In the genomic region with DNA sequence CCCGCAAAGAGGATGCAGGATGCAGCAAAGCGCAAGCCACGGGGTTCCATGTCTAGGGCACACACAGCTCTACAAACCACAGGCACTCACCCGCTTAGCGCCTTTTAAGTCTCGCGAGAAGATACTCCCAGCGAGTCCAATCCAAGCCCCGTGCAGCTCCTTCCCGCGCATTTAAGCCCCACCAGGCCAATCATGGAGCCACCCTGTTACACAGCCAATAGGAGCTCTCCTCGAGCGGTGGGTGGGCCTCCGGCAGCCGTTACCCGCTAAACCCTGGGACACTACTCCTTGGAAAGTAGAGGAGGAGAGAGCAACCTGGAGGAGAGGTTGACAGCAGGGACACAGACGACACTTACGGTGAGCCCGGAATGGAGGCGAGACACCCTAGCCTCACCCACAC, we compare ENCODE assay signal across 11 mouse cellular contexts. TPM values are rescaled to one million over a fixed set of nuclear protein-coding genes. Genes with fewer than 3 reads are reported as not detected.
DNase-seq lines count a peak whose midpoint lies in the region; ATAC-seq and TF ChIP-seq lines count a peak whose summit lies in the region.
"Had no signal": no experiment of that assay in that cellular context is flagged by ENCODE, and none has a peak within 500 bp of the region (broad histone marks: within the 10 kb centered on the region; RNA-seq: fewer than 3 reads in every experiment).

A gene (plus strand): TSS at position 277 of the 400 bp plus-strand sequence.

- no peaks in the 10 kb centered on the region for H3K4me1 ChIP-seq in heart, embryonic 11.5 days (ENCODE audit: control insufficient read depth, insufficient read depth, low read length)
- H3K4me1 ChIP-seq in heart, adult 2 months (ENCODE audit: control insufficient read depth, insufficient read depth, low read length): no peaks in the 10 kb centered on the region
- H3K4me1 ChIP-seq: limb, embryonic 13.5 days had no signal

- no peaks in the 10 kb centered on the region for H3K36me3 ChIP-seq in heart, embryonic 11.5 days (ENCODE audit: control insufficient read depth, insufficient read depth, low read length)
- no peaks in the 10 kb centered on the region for H3K36me3 ChIP-seq in heart, adult 2 months (ENCODE audit: control insufficient read depth, insufficient read depth, low read length)
- H3K36me3 ChIP-seq: limb, embryonic 13.5 days had no signal

- H3K27me3 ChIP-seq in heart, embryonic 11.5 days (ENCODE audit: control insufficient read depth, insufficient read depth, low read length): no peaks in the 10 kb centered on the region
- no peaks in the 10 kb centered on the region for H3K27me3 ChIP-seq in heart, adult 2 months (ENCODE audit: control insufficient read depth, insufficient read depth, low read length)
- H3K27me3 ChIP-seq: limb, embryonic 13.5 days had no signal

- no peaks in the 10 kb centered on the region for H3K9me3 ChIP-seq in heart, embryonic 11.5 days (replicated peaks; ENCODE audit: control insufficient read depth, low read length)
- H3K9me3 ChIP-seq: limb, embryonic 13.5 days had no signal

- no peak for TF ChIP-seq CTCF in heart, adult 2 months (IDR thresholded peaks at IDR 0.05)

- no peaks in the 10 kb centered on the region for H3K79me2 ChIP-seq in heart, adult 2 months (replicated peaks; ENCODE audit: control insufficient read depth, insufficient read depth, low read length)

- WGBS in heart, embryonic 11.5 days (ENCODE audit: insufficient replicate concordance): 49% methylated on average over 20 of the region's 20 CpGs
- WGBS in heart, adult 2 months: 59% methylated on average over 20 of the region's 20 CpGs

- TF ChIP-seq EP300 in heart, adult 2 months (IDR thresholded peaks at IDR 0.05; ENCODE audit: insufficient read depth, low read depth, low read length): no peak

- H3K4me3 ChIP-seq in heart, embryonic 11.5 days (ENCODE audit: low read depth, low read length): peak within 1 kb of the TSS; percentile 1; the same call in 1 of the 2 replicates
- no peak within 1 kb of the TSS for H3K4me3 ChIP-seq in heart, adult 2 months
- H3K4me3 ChIP-seq: limb, embryonic 13.5 days; myocyte had no signal

- no peak within 1 kb of the TSS for H3K27ac ChIP-seq in heart, embryonic 11.5 days (ENCODE audit: low read depth, low read length)
- H3K27ac ChIP-seq in heart, adult 2 months: no peak within 1 kb of the TSS
- H3K27ac ChIP-seq: limb, embryonic 13.5 days had no signal

- no peak for DNase-seq in heart, adult 2 months
- DNase-seq in thymus, postnatal 0 days (ENCODE audit: low spot score): peak; percentile 39
- DNase-seq in thymus, postnatal 10 days (ENCODE audit: low spot score in 2 of 2): no peak
- DNase-seq in liver: peak; percentile 60
- peak; percentile 91 for DNase-seq in testis, postnatal 14 days (ENCODE audit: low spot score)
- DNase-seq in adrenal gland, postnatal 4 days (ENCODE audit: low spot score in 2 of 2): no peak
- DNase-seq in adrenal gland, adult 2 months: no peak
- DNase-seq: adrenal gland, postnatal 14 days had no signal

- ATAC-seq in heart, embryonic 11.5 days (replicated peaks; ENCODE audit: insufficient number of reproducible peaks, low FRiP score, low TSS enrichment): peak; percentile 42; the same call in 1 of the 2 replicates

- H3K9ac ChIP-seq in heart, embryonic 11.5 days (ENCODE audit: low read depth, low read length): no peak within 1 kb of the TSS
- no peak within 1 kb of the TSS for H3K9ac ChIP-seq in heart, adult 2 months (ENCODE audit: low read depth, low read length)
- H3K9ac ChIP-seq: limb, embryonic 13.5 days had no signal

- intact Hi-C loops in heart, adult 2 months (cut with DNase I): no loop called here

- H3K4me2 ChIP-seq in heart, embryonic 11.5 days: peak within 1 kb of the TSS; percentile 14
- H3K4me2 ChIP-seq: limb, embryonic 13.5 days had no signal

- TF ChIP-seq POLR2A in heart, adult 2 months (IDR thresholded peaks at IDR 0.05; ENCODE audit: insufficient read depth, low read depth, low read length): no peak

RNA-seq across cellular contexts. Expression of the gene that starts here (rescaled TPM):
- polyA plus RNA-seq in heart, embryonic 11.5 days (2014; fragmentation: Nextera tagmentation; extraction: Ambion mirVana): 1.9 and 2.4 TPM in 2 replicates
- not detected for total RNA-seq in heart, adult 2 months (2021)
- not detected in 2 replicates for polyA plus RNA-seq in heart, adult 2 months (2012; rRNA removed)
- 1.4 and 2.1 TPM in 2 replicates for polyA plus RNA-seq in thymus, postnatal 0 days (2015; fragmentation: Nextera tagmentation; extraction: Ambion mirVana)
- 1 to 10 TPM in 1 of 2 experiments, under 1 TPM in 1; 0.11 to 1.1 TPM for total RNA-seq in adrenal gland, postnatal 4 days (2021)
- total RNA-seq in adrenal gland, adult 2 months (2021): not detected
- not detected in 2 replicates for polyA plus RNA-seq in adrenal gland, adult 2 months (2012; rRNA removed)
- total RNA-seq: adrenal gland, postnatal 14 days had no signal
- polyA plus RNA-seq: myocyte had no signal

Comparison
In these comparisons a context has a peak if more than half of its experiments do, and no peak if none do; other contexts are left out.
1. DNase-seq: peak in thymus, postnatal 0 days (single experiment), liver (single experiment) and testis, postnatal 14 days (single experiment); none in heart, adult 2 months (0 of 2), thymus, postnatal 10 days (0 of 2), adrenal gland, postnatal 4 days (0 of 2) and adrenal gland, adult 2 months (single experiment).